In the genomic region with DNA sequence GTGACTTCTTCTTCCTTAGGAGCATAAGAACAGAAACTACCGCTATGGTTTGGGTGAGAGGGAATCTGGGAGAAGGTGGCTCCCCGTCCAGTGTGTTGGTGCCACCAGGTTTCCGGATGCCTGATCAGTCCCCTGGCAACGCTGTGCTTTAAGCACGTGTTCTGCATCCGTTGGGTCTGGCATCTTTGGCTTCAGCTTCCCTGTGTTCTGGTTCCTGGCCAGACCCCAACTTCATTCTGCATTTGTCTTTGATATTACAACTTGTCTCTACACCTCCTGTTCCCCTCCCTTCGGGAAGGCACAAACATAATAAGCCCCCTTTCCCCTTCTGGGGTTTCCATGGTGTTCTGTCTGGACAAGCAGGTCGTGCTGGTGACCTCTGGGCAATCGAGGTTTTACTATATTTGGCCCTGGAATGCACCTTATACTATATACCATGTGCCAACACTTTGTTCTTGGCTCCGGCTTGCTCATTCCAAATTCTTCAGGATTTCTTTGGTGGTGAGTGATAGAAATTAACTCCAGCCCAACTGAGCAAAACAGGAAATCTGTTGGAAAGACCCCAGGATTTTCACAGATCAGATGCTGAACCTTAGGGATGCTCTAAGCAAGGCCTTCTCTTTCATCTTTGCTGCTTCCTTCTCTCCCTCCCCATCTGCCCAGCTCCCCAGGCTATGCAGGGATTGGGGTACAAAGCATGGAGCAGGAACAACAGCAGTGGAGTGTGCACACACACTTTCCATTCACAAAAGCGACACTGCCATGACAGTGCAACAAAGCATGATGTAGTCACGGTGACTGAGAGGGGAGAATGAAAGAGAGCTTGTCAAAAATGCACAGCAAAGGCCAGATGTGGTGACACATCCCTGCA, we compare ENCODE assay signal across 13 mouse cellular contexts. TPM values are rescaled to one million over a fixed set of nuclear protein-coding genes. Genes with fewer than 3 reads are reported as not detected.
DNase-seq lines count a peak whose midpoint lies in the region; ATAC-seq and TF ChIP-seq lines count a peak whose summit lies in the region.
"Had no signal": no experiment of that assay in that cellular context is flagged by ENCODE, and none has a peak within 500 bp of the region (broad histone marks: within the 10 kb centered on the region; RNA-seq: fewer than 3 reads in every experiment).

No protein-coding gene starts in this region.

- H3K9me3 ChIP-seq in neural tube, embryonic 11.5 days (ENCODE audit: control insufficient read depth, low read length) = no peaks in the 10 kb centered on the region
- no peaks in the 10 kb centered on the region for H3K9me3 ChIP-seq in neural tube, embryonic 15.5 days (replicated peaks)
- no peaks in the 10 kb centered on the region for H3K9me3 ChIP-seq in midbrain, postnatal 0 days (ENCODE audit: low read length)

- H3K9ac ChIP-seq in neural tube, embryonic 11.5 days (ENCODE audit: low read length) = no peak overlapping the region; the same call in 1 of the 2 replicates
- H3K9ac ChIP-seq in neural tube, embryonic 15.5 days (replicated peaks) = no peak overlapping the region
- no peak overlapping the region for H3K9ac ChIP-seq in midbrain, postnatal 0 days (replicated peaks; ENCODE audit: low read length, poor library complexity, severe bottlenecking)

- 54% methylated on average over 12 of the region's 12 CpGs for WGBS in neural tube, embryonic 11.5 days
- WGBS in neural tube, embryonic 15.5 days = 31% methylated on average over 12 of the region's 12 CpGs
- 14% methylated on average over 12 of the region's 12 CpGs for WGBS in midbrain, postnatal 0 days

- H3K4me2 ChIP-seq in neural tube, embryonic 11.5 days (ENCODE audit: low read depth) = no peak overlapping the region
- H3K4me2 ChIP-seq in neural tube, embryonic 15.5 days = no peak overlapping the region
- no peak overlapping the region for H3K4me2 ChIP-seq in midbrain, postnatal 0 days (ENCODE audit: low read depth, low read length, poor library complexity, severe bottlenecking)

- DNase-seq in cerebellum, adult 9-10 months = peak; percentile 49
- no peak for DNase-seq in neural tube, embryonic 11.5 days (ENCODE audit: low spot score)
- DNase-seq in heart, postnatal 4 days = peak; percentile 53
- DNase-seq in midbrain, postnatal 0 days (ENCODE audit: low spot score) = peak; percentile 71
- DNase-seq in kidney, postnatal 14 days = no peak
- no peak for DNase-seq in layer of hippocampus, adult 9-10 months (ENCODE audit: low spot score)
- DNase-seq: B cell, adult 2 months had no signal

- H3K36me3 ChIP-seq in neural tube, embryonic 11.5 days (ENCODE audit: control insufficient read depth, insufficient read depth, low read length) = no peaks in the 10 kb centered on the region
- H3K36me3 ChIP-seq in neural tube, embryonic 15.5 days = no peaks in the 10 kb centered on the region
- H3K36me3 ChIP-seq in midbrain, postnatal 0 days (ENCODE audit: insufficient read depth, low read length) = no peaks in the 10 kb centered on the region

- H3K27me3 ChIP-seq in neural tube, embryonic 11.5 days (ENCODE audit: control insufficient read depth, insufficient read depth, low read length) = no peaks in the 10 kb centered on the region
- H3K27me3 ChIP-seq in neural tube, embryonic 15.5 days (replicated peaks) = no peaks in the 10 kb centered on the region
- H3K27me3 ChIP-seq in midbrain, postnatal 0 days (ENCODE audit: insufficient read depth, low read length) = no peaks in the 10 kb centered on the region

- peaks cover 8% of the 10 kb centered on the region for H3K4me1 ChIP-seq in neural tube, embryonic 11.5 days (ENCODE audit: control insufficient read depth, insufficient read depth, low read length)
- H3K4me1 ChIP-seq in neural tube, embryonic 15.5 days = peaks cover 25% of the 10 kb centered on the region
- peaks cover 10% of the 10 kb centered on the region for H3K4me1 ChIP-seq in midbrain, postnatal 0 days (ENCODE audit: insufficient read depth, low read length)

- H3K4me3 ChIP-seq in neural tube, embryonic 11.5 days (ENCODE audit: low read depth, low read length) = no peak overlapping the region
- H3K4me3 ChIP-seq in neural tube, embryonic 15.5 days (replicated peaks) = no peak overlapping the region
- no peak overlapping the region for H3K4me3 ChIP-seq in midbrain, postnatal 0 days (ENCODE audit: low read depth, low read length)
- H3K4me3 ChIP-seq: left cerebral cortex, adult 2 months had no signal

- no peak for ATAC-seq in cerebellum, adult (ENCODE audit: insufficient number of reproducible peaks, low FRiP score, low TSS enrichment)
- peak; percentile 24; the same call in 1 of the 2 replicates for ATAC-seq in neural tube, embryonic 11.5 days (ENCODE audit: insufficient read depth, low FRiP score, low TSS enrichment)
- no peak for ATAC-seq in neural tube, embryonic 15.5 days (ENCODE audit: low FRiP score)
- ATAC-seq in midbrain, postnatal 0 days (ENCODE audit: low FRiP score) = no peak

- no peak overlapping the region for H3K27ac ChIP-seq in neural tube, embryonic 11.5 days (ENCODE audit: low read depth, low read length)
- H3K27ac ChIP-seq in neural tube, embryonic 15.5 days (replicated peaks) = no peak overlapping the region
- H3K27ac ChIP-seq in midbrain, postnatal 0 days (ENCODE audit: low read depth, low read length) = no peak overlapping the region
- H3K27ac ChIP-seq: left cerebral cortex, adult 2 months had no signal

- TF ChIP-seq CTCF in midbrain, postnatal 0 days (IDR thresholded peaks at IDR 0.05) = no peak

RNA-seq across cellular contexts. Expression of gene Lrrc74a, which starts 52.2 kb away (rescaled TPM):
- not detected in 2 replicates for polyA plus RNA-seq in neural tube, embryonic 11.5 days (2014; fragmentation: Nextera tagmentation; extraction: Ambion mirVana)
- not detected in 2 replicates for polyA plus RNA-seq in neural tube, embryonic 15.5 days (2015; fragmentation: Nextera tagmentation; extraction: Ambion mirVana)
- not detected for total RNA-seq in heart, postnatal 4 days (2021)
- total RNA-seq in midbrain, postnatal 0 days (2014; rRNA removed) = not detected in 2 replicates
- not detected in 2 replicates for polyA plus RNA-seq in midbrain, postnatal 0 days (2015; fragmentation: Nextera tagmentation; extraction: Ambion mirVana)
- total RNA-seq: heart, postnatal 10 days; left cerebral cortex, adult 2 months; megakaryocyte-erythroid progenitor cell, adult 5-6 weeks had no signal
- polyA plus RNA-seq: cortical plate, adult 2 months had no signal

Comparison
In these comparisons a context has a peak if more than half of its experiments do, and no peak if none do; other contexts are left out.
1. DNase-seq: peak in cerebellum, adult 9-10 months (single experiment), heart, postnatal 4 days (single experiment) and midbrain, postnatal 0 days (single experiment); none in neural tube, embryonic 11.5 days (single experiment), kidney, postnatal 14 days (single experiment) and layer of hippocampus, adult 9-10 months (single experiment).